Mouse (Mus musculus): Measurements from ENCODE around the gene Il13. TPM values are rescaled to one million over a fixed set of nuclear protein-coding genes. Genes with fewer than 3 reads are reported as not detected.

Il13 gene
- total RNA-seq (2022): not detected

- DNase-seq (ENCODE audit: low spot score in 2 of 2): no peak
These were observed at the start of gene Il13 for GRCm38 (mm10) chr11:53634556-53634955. Gene Il13 (minus strand): TSS chr11:53634702.

- no peak for DNase-seq (ENCODE audit: low spot score in 2 of 2)
These were observed 48.6 kb upstream of the Il13 start for GRCm38 (mm10) chr11:53682994-53683530.

GRCm38 (mm10) chr11:53682170-53682569, 47.7 kb upstream of the Il13 start:
- DNase-seq (ENCODE audit: low spot score in 2 of 2): no peak

- DNase-seq (ENCODE audit: low spot score in 2 of 2): no peak
These were observed 47.2 kb upstream of the Il13 start for GRCm38 (mm10) chr11:53681686-53682085.

GRCm38 (mm10) chr11:53680141-53680540, 45.6 kb upstream of the Il13 start:
- DNase-seq (ENCODE audit: low spot score in 2 of 2): no peak

GRCm38 (mm10) chr11:53671414-53671813, 36.9 kb upstream of the Il13 start:
- DNase-seq (ENCODE audit: low spot score in 2 of 2): no peak

- no peak for DNase-seq (ENCODE audit: low spot score in 2 of 2)
These were observed 29.6 kb upstream of the Il13 start for GRCm38 (mm10) chr11:53664091-53664490.

GRCm38 (mm10) chr11:53662794-53663674, 28.5 kb upstream of the Il13 start:
- DNase-seq (ENCODE audit: low spot score in 2 of 2): no peak

- no peak for DNase-seq (ENCODE audit: low spot score in 2 of 2)
These were observed 23.3 kb upstream of the Il13 start for GRCm38 (mm10) chr11:53657828-53658227.

- no peak for DNase-seq (ENCODE audit: low spot score in 2 of 2)
These were observed 22.9 kb upstream of the Il13 start for GRCm38 (mm10) chr11:53657381-53657780.

- DNase-seq (ENCODE audit: low spot score in 2 of 2): no peak
These were observed 22.2 kb upstream of the Il13 start for GRCm38 (mm10) chr11:53656558-53657202.

- DNase-seq (ENCODE audit: low spot score in 2 of 2): no peak
These were observed 20.5 kb upstream of the Il13 start for GRCm38 (mm10) chr11:53655043-53655442.

- DNase-seq (ENCODE audit: low spot score in 2 of 2): no peak
These were observed 17.9 kb upstream of the Il13 start for GRCm38 (mm10) chr11:53652427-53652826.

GRCm38 (mm10) chr11:53651441-53651840, 16.9 kb upstream of the Il13 start:
- DNase-seq (ENCODE audit: low spot score in 2 of 2): no peak

- no peak for DNase-seq (ENCODE audit: low spot score in 2 of 2)
These were observed 9.5 kb upstream of the Il13 start for GRCm38 (mm10) chr11:53644017-53644416.

- DNase-seq (ENCODE audit: low spot score in 2 of 2): no peak
These were observed 8.3 kb upstream of the Il13 start for GRCm38 (mm10) chr11:53642744-53643279.

GRCm38 (mm10) chr11:53637803-53638260, 3.3 kb upstream of the Il13 start:
- no peak for DNase-seq (ENCODE audit: low spot score in 2 of 2)

- DNase-seq (ENCODE audit: low spot score in 2 of 2): no peak
These were observed 2.7 kb upstream of the Il13 start for GRCm38 (mm10) chr11:53637046-53637802.

- no peak for DNase-seq (ENCODE audit: low spot score in 2 of 2)
These were observed 1.7 kb upstream of the Il13 start for GRCm38 (mm10) chr11:53636183-53636646.

- no peak for DNase-seq (ENCODE audit: low spot score in 2 of 2)
These were observed 1.2 kb upstream of the Il13 start for GRCm38 (mm10) chr11:53635590-53636182.

- no peak for DNase-seq (ENCODE audit: low spot score in 2 of 2)
These were observed 858 bp downstream of the Il13 start for GRCm38 (mm10) chr11:53633644-53634043.

Measured in gastrocnemius, adult 8-10 months (tissue).